Mouse (Mus musculus): ENCODE results near the gene Gm49380. TPM values are rescaled to one million over a fixed set of nuclear protein-coding genes. Genes with fewer than 3 reads are reported as not detected.
A peak's percentile ranks its signal among the peaks of the same experiment; 100 is the strongest.

Gene Gm49380
- total RNA-seq, 1 experiment from 2014 or later = not detected

DNA sequence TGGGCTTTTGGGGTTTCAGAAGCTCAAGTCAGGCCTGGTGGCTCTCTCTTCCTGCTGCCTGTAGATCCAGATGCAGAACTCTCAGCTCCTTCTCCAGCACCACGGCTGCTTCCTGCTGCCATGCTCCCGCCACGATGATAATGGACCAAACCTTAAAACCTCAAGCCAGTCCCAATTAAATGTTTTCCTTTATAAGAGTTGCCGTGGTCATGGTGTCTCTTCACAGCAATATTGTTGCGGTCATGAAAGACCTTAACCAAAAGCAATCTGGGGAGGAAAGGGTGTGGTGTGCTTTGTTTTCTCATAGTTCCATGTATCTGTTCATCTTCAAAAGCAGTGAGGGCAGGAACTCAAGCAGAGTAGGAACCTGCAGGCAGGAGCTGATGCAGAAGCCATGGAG is 76.2 kb downstream of the Gm49380 start:
- no peak for ATAC-seq (ENCODE audit: extremely low read depth, insufficient number of reproducible peaks, low FRiP score, poor library complexity, severe bottlenecking)

DNA sequence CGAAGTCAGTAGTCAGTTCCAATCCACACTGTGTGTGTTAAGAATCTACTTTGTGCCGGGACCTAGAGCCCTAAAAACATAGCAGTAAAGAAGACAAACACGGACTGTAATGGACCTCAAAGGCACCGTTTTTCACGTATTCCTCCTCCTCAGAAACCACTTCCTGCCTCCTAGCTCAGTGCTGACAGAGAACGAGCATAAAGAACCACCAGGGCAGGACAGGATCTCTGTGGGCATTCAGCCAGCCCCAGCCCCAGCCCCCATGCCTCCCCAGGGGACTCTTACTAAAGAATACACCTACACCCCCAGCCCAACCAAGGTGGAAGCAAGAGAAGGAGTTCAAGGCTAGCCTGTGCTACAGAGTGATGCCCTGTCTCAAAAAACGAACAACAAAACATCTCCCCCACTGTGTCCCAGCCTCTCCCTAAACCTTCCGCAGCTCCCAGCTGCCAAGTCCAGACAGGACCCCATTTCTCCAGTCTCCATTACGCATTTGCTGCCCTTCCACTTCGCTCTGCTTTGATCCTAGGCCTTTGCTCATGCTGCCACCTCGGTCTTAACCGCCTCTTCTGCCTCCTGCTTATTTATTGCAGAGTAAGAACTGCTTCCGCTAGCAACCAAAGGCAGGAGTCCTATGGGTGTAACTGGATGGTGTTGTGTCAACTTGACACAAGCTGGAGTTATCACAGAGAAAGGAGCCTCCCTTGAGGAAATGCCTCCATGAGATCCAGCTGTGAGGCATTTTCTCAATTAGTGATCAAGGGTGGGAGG is 79.2 kb downstream of the Gm49380 start:
- ATAC-seq (ENCODE audit: extremely low read depth, insufficient number of reproducible peaks, low FRiP score, poor library complexity, severe bottlenecking) = no peak

DNA sequence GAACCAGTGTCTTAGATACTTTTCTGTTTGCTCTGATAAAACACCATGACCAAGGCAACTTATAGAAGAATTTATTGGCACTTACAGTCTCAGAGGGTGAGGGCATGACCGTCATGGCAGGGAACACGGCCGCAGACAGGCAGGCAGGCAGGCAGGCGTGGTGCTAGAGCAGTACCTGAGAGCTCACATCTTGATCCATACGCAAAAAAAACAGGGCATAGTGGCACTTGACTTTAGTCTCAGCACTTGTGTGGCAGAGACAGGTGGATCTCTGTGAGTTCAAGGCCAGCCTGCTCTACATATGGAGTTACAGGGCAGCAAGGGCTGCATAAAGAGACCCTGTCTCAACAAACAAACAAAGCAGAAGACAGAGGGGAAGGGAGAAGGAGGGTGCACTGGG is 80.0 kb downstream of the Gm49380 start:
- no peak for ATAC-seq (ENCODE audit: extremely low read depth, insufficient number of reproducible peaks, low FRiP score, poor library complexity, severe bottlenecking)

DNA sequence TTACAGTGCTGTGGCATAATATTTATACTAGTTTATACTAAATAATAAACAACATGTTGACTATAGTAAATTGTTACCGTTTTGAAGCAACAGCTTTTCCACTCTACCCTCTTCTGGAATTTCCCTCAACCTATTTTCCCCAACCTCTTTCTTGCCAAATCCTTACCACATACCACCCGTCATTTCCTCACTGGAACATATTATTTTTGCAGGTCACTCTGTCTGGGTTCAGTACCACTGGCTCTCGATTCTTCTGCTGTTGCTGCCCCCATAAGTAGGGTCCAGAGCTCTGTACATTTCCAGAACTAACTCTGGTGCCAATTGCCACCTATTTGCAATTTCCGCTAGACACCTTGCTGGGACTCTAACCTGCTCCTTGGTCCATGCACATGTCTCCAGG is 81.4 kb downstream of the Gm49380 start:
- no peak for ATAC-seq (ENCODE audit: extremely low read depth, insufficient number of reproducible peaks, low FRiP score, poor library complexity, severe bottlenecking)

DNA sequence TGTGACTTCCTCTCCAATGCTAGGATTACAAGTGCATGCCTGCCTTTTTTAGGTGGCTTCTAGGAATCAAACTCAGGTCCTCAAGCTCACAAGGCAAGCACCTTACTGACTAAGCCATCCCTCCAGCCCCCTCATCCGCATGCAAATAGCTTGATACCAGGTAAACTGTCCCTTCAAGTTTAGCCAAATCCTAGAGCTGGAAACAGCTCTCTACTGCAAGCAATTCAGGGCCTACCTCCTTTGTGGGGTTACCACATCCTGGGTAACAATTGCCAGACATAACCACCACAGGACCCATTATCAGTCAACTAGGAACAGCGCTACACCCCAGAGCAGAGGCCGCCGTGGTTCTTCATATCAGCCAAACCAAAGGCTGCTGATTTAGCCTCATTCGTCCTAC is 82.2 kb downstream of the Gm49380 start:
- 0 out of 2 replicates have a peak, but pooled peaks have one; percentile 23 for ATAC-seq (ENCODE audit: extremely low read depth, insufficient number of reproducible peaks, low FRiP score, poor library complexity, severe bottlenecking)

DNA sequence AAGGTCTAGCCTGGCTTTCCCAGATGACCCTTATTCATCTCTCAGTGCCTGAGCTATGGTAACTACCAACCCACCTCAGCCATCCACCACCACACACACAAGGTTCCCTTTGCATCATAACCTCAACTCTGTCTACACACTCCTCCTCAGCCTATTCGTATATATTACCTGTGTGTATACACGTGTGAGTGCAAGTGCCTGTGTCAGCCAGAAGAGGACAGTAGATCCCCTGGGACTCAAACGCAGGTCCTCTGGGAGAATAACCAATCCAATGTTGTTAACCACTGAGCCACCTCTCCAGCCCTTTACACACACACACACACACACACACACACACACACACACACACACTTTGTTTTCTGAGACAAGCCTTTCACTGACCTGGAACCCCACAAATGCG is 82.7 kb downstream of the Gm49380 start:
- ATAC-seq (ENCODE audit: extremely low read depth, insufficient number of reproducible peaks, low FRiP score, poor library complexity, severe bottlenecking) = no peak

DNA sequence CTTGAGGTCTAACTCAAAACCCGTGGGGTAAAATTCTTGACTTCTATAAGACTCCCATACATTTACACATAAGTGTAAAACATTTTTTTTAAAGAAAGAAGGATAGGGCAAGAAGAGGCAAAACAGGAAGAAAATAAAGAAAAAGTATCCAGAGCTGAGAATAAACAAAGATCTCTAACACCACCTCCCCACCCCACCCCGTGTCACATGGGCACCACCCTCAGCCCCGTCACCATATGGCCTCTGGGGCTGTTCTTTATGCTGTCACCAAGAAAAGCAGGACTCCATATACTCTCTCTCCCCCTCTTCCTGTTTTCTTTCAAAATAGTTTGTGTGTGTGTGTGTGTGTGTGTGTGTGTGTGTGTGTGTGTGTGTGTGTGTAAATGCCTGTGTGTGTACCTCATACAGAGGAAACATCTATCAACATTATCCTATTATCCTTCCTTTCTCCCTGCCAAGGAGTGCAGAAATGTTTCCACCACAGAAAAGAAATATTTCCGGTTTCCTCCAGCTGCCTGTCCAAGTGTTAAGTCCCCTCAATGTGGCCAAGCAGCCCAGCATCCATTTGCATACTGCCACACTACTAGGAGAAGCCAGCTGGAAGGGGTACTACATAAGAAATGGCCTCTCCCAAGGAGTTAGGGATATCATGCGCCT is 83.6 kb downstream of the Gm49380 start:
- no peak for ATAC-seq (ENCODE audit: extremely low read depth, insufficient number of reproducible peaks, low FRiP score, poor library complexity, severe bottlenecking)

DNA sequence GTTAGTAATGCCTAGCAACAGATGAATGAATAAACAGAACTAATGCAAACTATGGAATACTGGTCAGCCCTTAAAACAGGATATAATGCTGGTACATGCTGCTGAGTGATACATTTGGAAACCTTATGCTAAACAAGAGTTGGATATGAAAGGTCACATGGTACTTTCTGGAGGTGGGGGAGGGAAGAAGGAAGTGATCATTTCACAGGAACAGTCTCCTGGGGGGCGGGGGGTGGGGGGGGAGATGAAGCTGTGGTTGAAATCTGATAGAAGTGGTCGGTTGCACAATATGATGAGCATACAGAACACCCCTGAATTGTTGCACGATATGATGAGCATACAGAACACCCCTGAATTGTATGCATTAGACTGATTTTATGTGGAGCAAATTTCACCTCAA is 89.2 kb downstream of the Gm49380 start:
- no peak for ATAC-seq (ENCODE audit: extremely low read depth, insufficient number of reproducible peaks, low FRiP score, poor library complexity, severe bottlenecking)

DNA sequence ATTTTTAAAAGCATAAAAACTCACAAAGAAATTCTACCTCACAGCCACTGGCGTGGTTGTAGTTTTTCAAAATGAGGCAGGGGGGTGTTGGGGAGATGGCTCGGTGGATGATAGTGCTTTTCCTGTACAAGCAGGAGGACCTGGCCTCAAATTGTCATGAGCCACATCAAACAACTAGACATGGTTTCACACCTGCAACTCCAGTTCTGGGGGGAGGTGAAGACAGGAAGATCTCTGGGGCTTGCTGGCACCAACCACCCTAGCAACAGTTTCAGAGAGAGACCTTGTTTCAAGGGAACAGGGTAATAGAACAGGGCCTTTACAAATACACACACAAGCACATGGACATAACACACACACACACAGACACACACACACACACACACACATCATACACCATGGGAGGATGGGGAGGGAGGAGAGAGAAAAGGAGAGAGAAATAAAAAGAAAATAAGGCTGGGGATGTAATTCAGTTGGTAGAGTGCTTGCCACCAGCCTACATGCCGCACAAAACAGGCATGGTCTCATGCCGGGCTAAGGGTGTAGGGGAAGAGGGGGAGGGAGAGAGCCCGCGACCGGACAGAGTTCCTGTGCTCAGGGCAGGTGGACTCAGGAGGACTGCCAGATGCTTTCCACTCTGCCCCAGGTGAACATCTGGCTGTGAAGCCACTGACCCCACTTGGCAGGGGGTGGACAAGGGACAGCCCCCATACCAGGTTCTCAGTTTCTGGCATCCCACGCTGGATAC is 91.0 kb downstream of the Gm49380 start:
- ATAC-seq (ENCODE audit: extremely low read depth, insufficient number of reproducible peaks, low FRiP score, poor library complexity, severe bottlenecking) = no peak

DNA sequence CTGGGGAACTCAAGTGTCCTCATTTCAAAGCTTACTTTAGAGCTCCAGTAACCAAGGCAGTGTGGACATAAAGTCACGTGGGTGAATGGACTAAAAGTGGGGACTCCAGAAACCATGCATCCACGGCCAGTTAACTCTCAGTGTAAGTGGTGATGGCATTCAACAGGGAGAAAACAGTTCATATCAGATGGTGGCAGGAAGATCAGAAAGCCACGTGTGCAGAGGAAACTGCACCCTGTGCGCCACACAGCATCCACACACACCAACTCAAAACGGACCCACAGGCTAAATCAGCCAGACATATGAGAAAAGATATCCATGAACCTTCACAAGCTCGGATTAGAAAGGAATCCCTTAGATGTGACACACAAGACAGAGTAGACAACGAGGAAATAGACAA is 93.3 kb downstream of the Gm49380 start:
- no peak for ATAC-seq (ENCODE audit: extremely low read depth, insufficient number of reproducible peaks, low FRiP score, poor library complexity, severe bottlenecking)

DNA sequence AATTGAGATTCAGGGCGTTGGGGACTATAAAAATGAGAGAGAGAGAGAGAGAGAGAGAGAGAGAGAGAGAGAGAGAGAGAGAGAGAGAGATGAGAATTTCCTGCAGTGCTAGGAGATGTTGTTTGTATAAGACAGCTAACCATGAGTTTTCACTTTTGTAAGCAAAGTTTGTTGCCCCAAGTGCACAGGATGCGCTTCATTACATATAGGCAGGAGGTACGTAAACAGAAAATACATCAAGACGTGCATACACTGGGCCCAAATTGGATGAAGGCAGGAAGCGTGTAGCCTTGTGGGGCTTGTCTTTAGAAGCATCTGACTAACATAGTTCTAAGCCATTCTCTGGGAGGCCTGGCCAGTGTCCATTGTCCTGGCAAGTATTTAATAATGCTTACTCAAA is 95.5 kb downstream of the Gm49380 start:
- ATAC-seq (ENCODE audit: extremely low read depth, insufficient number of reproducible peaks, low FRiP score, poor library complexity, severe bottlenecking) = no peak

Other genes with a start within 250 kb of the Gm49380 start
- gene Thy1, start 70.1 kb downstream of the Gm49380 start, total RNA-seq (2017) = 47.0 and 50.7 TPM in 2 replicates
- gene Usp2, start 46.5 kb downstream of the Gm49380 start, total RNA-seq (2017) = 0.49 and 0.81 TPM in 2 replicates
- gene Mfrp, start 11.8 kb downstream of the Gm49380 start, total RNA-seq (2017) = not detected in 2 replicates
- not detected in 2 replicates for gene C1qtnf5, start 6.3 kb downstream of the Gm49380 start, total RNA-seq (2017)
- 3.8 and 7.2 TPM in 2 replicates for gene Rnf26, start within 50 bp of the Gm49380 start, total RNA-seq (2017)
- gene Mcam, start 21.0 kb upstream of the Gm49380 start, total RNA-seq (2017) = 2.1 and 2.7 TPM in 2 replicates
- 89.2 and 92.0 TPM in 2 replicates for gene Cbl, start 120.5 kb upstream of the Gm49380 start, total RNA-seq (2017)
- gene Ccdc153, start 127.2 kb upstream of the Gm49380 start, total RNA-seq (2017) = not detected in 2 replicates
- 1.0 and 1.6 TPM in 2 replicates for gene Pdzd3, start 138.0 kb upstream of the Gm49380 start, total RNA-seq (2017)
- gene Nlrx1, start 155.1 kb upstream of the Gm49380 start, total RNA-seq (2017) = 10.3 and 12.6 TPM in 2 replicates
- gene Abcg4, start 175.1 kb upstream of the Gm49380 start, total RNA-seq (2017) = 1.4 TPM in 1 of 2 replicates, not detected in the other
- gene Hinfp, start 192.2 kb upstream of the Gm49380 start, total RNA-seq (2017) = 32.0 and 46.7 TPM in 2 replicates
- gene C2cd2l, start 206.8 kb upstream of the Gm49380 start, total RNA-seq (2017) = 22.0 and 30.5 TPM in 2 replicates
- 4.4 and 7.1 TPM in 2 replicates for gene Dpagt1, start 212.5 kb upstream of the Gm49380 start, total RNA-seq (2017)
- gene H2afx, start 221.2 kb upstream of the Gm49380 start, total RNA-seq (2017) = 17.6 and 20.0 TPM in 2 replicates
- 3.3 and 11.4 TPM in 2 replicates for gene Hmbs, start 230.7 kb upstream of the Gm49380 start, total RNA-seq (2017)
- 34.6 and 37.4 TPM in 2 replicates for gene Vps11, start 248.2 kb upstream of the Gm49380 start, total RNA-seq (2017)

Measured in neutrophil, adult 5-6 weeks (primary cell).